Mouse (Mus musculus) ES-Bruce4 (cell line): ENCODE measurements around the gene Treh. TPM values are rescaled to one million over a fixed set of nuclear protein-coding genes. Genes with fewer than 3 reads are reported as not detected.

Experiments used
- H3K27ac ChIP-seq: 2 replicates; pipeline ENCODE4 v1.5.1; 2012; ENCODE audit warnings: low read length, inconsistent platforms; ENCODE audit not compliant: insufficient read depth
- H3K27me3 ChIP-seq: 2 replicates; pipeline ENCODE4 v1.6.1; 2012; ENCODE audit warnings: mild to moderate bottlenecking, low read length, inconsistent platforms; ENCODE audit not compliant: control insufficient read depth, poor library complexity, insufficient read depth, severe bottlenecking
- H3K36me3 ChIP-seq: 2 replicates; pipeline ENCODE4 v1.6.1; 2012; ENCODE audit warnings: inconsistent platforms, mild to moderate bottlenecking, low read length, moderate library complexity; ENCODE audit not compliant: control insufficient read depth, poor library complexity, insufficient read depth, severe bottlenecking
- H3K4me1 ChIP-seq: one replicate; pipeline ENCODE4 v1.8.1; 2011; ENCODE audit warnings: low read length; ENCODE audit not compliant: control insufficient read depth, insufficient read depth
- H3K4me3 ChIP-seq: 2 replicates; pipeline ENCODE4 v1.5.1; 2011; ENCODE audit warnings: low read depth, mild to moderate bottlenecking, low read length
- H3K9ac ChIP-seq: 2 replicates; pipeline ENCODE4 v1.6.1; 2012; ENCODE audit warnings: low read depth, mild to moderate bottlenecking, inconsistent platforms; ENCODE audit not compliant: poor library complexity, severe bottlenecking
- H3K9me3 ChIP-seq: replicated peaks from 2 replicates; pipeline ENCODE4 v1.6.1; 2012; ENCODE audit warnings: mild to moderate bottlenecking, low read length, inconsistent platforms; ENCODE audit not compliant: control insufficient read depth, poor library complexity, insufficient read depth, severe bottlenecking
- CTCF ChIP-seq: IDR thresholded peaks from one replicate; pipeline ENCODE4 v1.8.1; 2011; ENCODE audit warnings: low read depth, low read length
- EP300 ChIP-seq: IDR thresholded peaks from 2 replicates; pipeline ENCODE4 v1.6.1; 2011; ENCODE audit warnings: low read depth, low read length; ENCODE audit not compliant: insufficient read depth
- POLR2A ChIP-seq: IDR thresholded peaks from one replicate; pipeline ENCODE4 v1.8.1; 2011; ENCODE audit warnings: low read length; ENCODE audit not compliant: insufficient read depth
- polyA plus RNA-seq: library from polyadenylated mRNA; stranded (reverse); fragments of >200 nt; gene quantifications from 2 replicates; pipeline ENCODE4 v1.2.4, GENCODE M21; 2011; ENCODE audit warnings: low read depth; ENCODE audit not compliant: missing spikeins, insufficient read depth, insufficient read length

The Treh gene
- polyA plus RNA-seq, 1 experiment, result not detected

GRCm38 (mm10) chr9:44732130-44732549 lies 59.1 kb downstream of the Treh start:
- no peak for TF ChIP-seq EP300
- no peak for TF ChIP-seq POLR2A
- no peak for TF ChIP-seq CTCF
- Histone ChIP-seq H3K36me3 (no peaks in the 10 kb centered on the region), H3K27me3 (no peaks in the 10 kb centered on the region), H3K9ac (no peak overlapping the region), H3K27ac (no peak overlapping the region), H3K9me3 (no peaks in the 10 kb centered on the region), H3K4me1 (peaks cover 2% of the 10 kb centered on the region), H3K4me3 (no peak overlapping the region)

GRCm38 (mm10) chr9:44732921-44733530 lies 60.0 kb downstream of the Treh start:
- no peak overlapping the region for H3K4me3 ChIP-seq
- H3K4me1 ChIP-seq, result peaks cover 2% of the 10 kb centered on the region
- H3K27me3 ChIP-seq, result no peaks in the 10 kb centered on the region
- no peak overlapping the region for H3K27ac ChIP-seq
- H3K9me3 ChIP-seq, result no peaks in the 10 kb centered on the region
- TF ChIP-seq EP300 (no peak), CTCF (no peak), POLR2A (no peak)
- H3K36me3 ChIP-seq, result no peaks in the 10 kb centered on the region
- no peak overlapping the region for H3K9ac ChIP-seq

- H3K4me1 ChIP-seq, result peaks cover 2% of the 10 kb centered on the region
- H3K36me3 ChIP-seq, result no peaks in the 10 kb centered on the region
- no peaks in the 10 kb centered on the region for H3K27me3 ChIP-seq
- H3K9me3 ChIP-seq, result no peaks in the 10 kb centered on the region
- H3K27ac ChIP-seq, result no peak overlapping the region
- no peak for TF ChIP-seq POLR2A
- TF ChIP-seq CTCF, result no peak
- no peak for TF ChIP-seq EP300
- H3K9ac ChIP-seq, result peak overlapping the region; percentile 34
- peak overlapping the region; percentile 43 for H3K4me3 ChIP-seq
Measured at GRCm38 (mm10) chr9:44733671-44734523, 60.9 kb downstream of the Treh start.

- peaks cover 2% of the 10 kb centered on the region for H3K4me1 ChIP-seq
- peak within 1 kb of the TSS; percentile 43 for H3K4me3 ChIP-seq
- H3K27ac ChIP-seq, result no peak within 1 kb of the TSS
- TF ChIP-seq EP300 (no peak), CTCF (peak; percentile 17)
- H3K36me3 ChIP-seq, result no peaks in the 10 kb centered on the region
- no peaks in the 10 kb centered on the region for H3K9me3 ChIP-seq
- H3K9ac ChIP-seq, result peak within 1 kb of the TSS; percentile 34
- H3K27me3 ChIP-seq, result no peaks in the 10 kb centered on the region
Measured at GRCm38 (mm10) chr9:44734524-44735494, 61.8 kb downstream of the Treh start, which contains the start of gene Phldb1. Phldb1 (minus strand) TSS chr9:44735198.

- H3K27ac ChIP-seq, result no peak overlapping the region
- no peak overlapping the region for H3K9ac ChIP-seq
- no peaks in the 10 kb centered on the region for H3K36me3 ChIP-seq
Measured at GRCm38 (mm10) chr9:44735886-44736285, 62.9 kb downstream of the Treh start.

More at GRCm38 (mm10) chr9:44735886-44736285, 62.9 kb downstream of the Treh start:
- Histone ChIP-seq H3K4me1 (peaks cover 2% of the 10 kb centered on the region), H3K27me3 (no peaks in the 10 kb centered on the region), H3K4me3 (no peak overlapping the region), H3K9me3 (no peaks in the 10 kb centered on the region)
- TF ChIP-seq POLR2A (no peak), EP300 (no peak), CTCF (no peak)

Other genes starting within 250 kb of the Treh start
- 1.3 and 1.8 TPM in 2 replicates for gene Foxr1, start 232.1 kb upstream of the Treh start, polyA plus RNA-seq
- 1.7 and 2.5 TPM in 2 replicates for gene Upk2, start 218.3 kb upstream of the Treh start, polyA plus RNA-seq
- 22.6 and 25.6 TPM in 2 replicates for gene Bcl9l, start 190.4 kb upstream of the Treh start, polyA plus RNA-seq
- not detected in 2 replicates for gene Cxcr5, start 111.4 kb upstream of the Treh start, polyA plus RNA-seq
- 165 and 176 TPM in 2 replicates for gene Ddx6, start 68.3 kb upstream of the Treh start, polyA plus RNA-seq
- gene Phldb1, start 62.0 kb downstream of the Treh start, polyA plus RNA-seq, result 19.0 and 22.3 TPM in 2 replicates
- 259 and 291 TPM in 2 replicates for gene Arcn1, start 94.6 kb downstream of the Treh start, polyA plus RNA-seq
- gene Ift46, start 94.7 kb downstream of the Treh start, polyA plus RNA-seq, result 329 and 336 TPM in 2 replicates
- 1.5 and 2.0 TPM in 2 replicates for gene Tmem25, start 126.1 kb downstream of the Treh start, polyA plus RNA-seq
- gene Ttc36, start 129.8 kb downstream of the Treh start, polyA plus RNA-seq, result not detected in 2 replicates
- gene Kmt2a, start 208.1 kb downstream of the Treh start, polyA plus RNA-seq, result 59.5 and 71.4 TPM in 2 replicates
- gene Atp5l, start 247.5 kb downstream of the Treh start, polyA plus RNA-seq, result 166 and 170 TPM in 2 replicates